Mouse (Mus musculus) forebrain, embryonic 13.5 days (tissue): Measurements from ENCODE around the gene Fez1. TPM values are rescaled to one million over a fixed set of nuclear protein-coding genes. Genes with fewer than 3 reads are reported as not detected.

Experiments used
- ATAC-seq: fragments of 200-750 bp; cut with Nextera tagmentation; 2 replicates; pipeline ENCODE4 v1.8.0; 2017
- H3K27ac ChIP-seq: fragments of 300-500 bp; sonication (generic); 2 replicates; pipeline ENCODE4 v1.5.1; 2015; ENCODE audit warnings: inconsistent platforms, mild to moderate bottlenecking, moderate library complexity
- H3K27me3 ChIP-seq: fragments of 300-500 bp; sonication (generic); 2 replicates; pipeline ENCODE4 v1.6.1; 2015; ENCODE audit warnings: mild to moderate bottlenecking, inconsistent platforms
- H3K36me3 ChIP-seq: fragments of 300-500 bp; sonication (generic); 2 replicates; pipeline ENCODE4 v1.6.1; 2015; ENCODE audit warnings: mild to moderate bottlenecking, inconsistent platforms; ENCODE audit not compliant: poor library complexity, severe bottlenecking
- H3K4me1 ChIP-seq: fragments of 300-500 bp; sonication (generic); 2 replicates; pipeline ENCODE4 v1.6.1; 2015; ENCODE audit warnings: inconsistent platforms
- H3K4me2 ChIP-seq: fragments of 300-500 bp; sonication (generic); 2 replicates; pipeline ENCODE4 v1.6.1; 2015; ENCODE audit warnings: inconsistent platforms, mild to moderate bottlenecking, moderate library complexity
- H3K4me3 ChIP-seq: fragments of 300-500 bp; sonication (generic); 2 replicates; pipeline ENCODE4 v1.5.1; 2015; ENCODE audit warnings: mild to moderate bottlenecking, inconsistent platforms
- H3K9ac ChIP-seq: fragments of 300-500 bp; sonication (generic); 2 replicates; pipeline ENCODE4 v1.6.1; 2015; ENCODE audit warnings: mild to moderate bottlenecking, inconsistent platforms
- H3K9me3 ChIP-seq: fragments of 300-500 bp; sonication (generic); replicated peaks from 2 replicates; pipeline ENCODE4 v1.6.1; 2016; ENCODE audit warnings: inconsistent platforms
- WGBS: fragments of 180-500 bp; shearing (Covaris S2); methylation state at CpG from one replicate; pipeline ENCODE4 v1.1.7; 2015; 5-methylcytosine and 5-hydroxymethylcytosine counted together
- polyA plus RNA-seq: library from polyadenylated mRNA; unstranded; fragments of >200 nt; fragmentation: Nextera tagmentation; extraction: Ambion mirVana; gene quantifications from 2 replicates; pipeline ENCODE4 v1.2.1, GENCODE M21; 2015

The Fez1 gene
- polyA plus RNA-seq, 1 experiment from 2014 or later, result 601 TPM

- WGBS, result 93% methylated on average over 5 of the region's 5 CpGs
- Histone ChIP-seq H3K4me1 (peaks cover 3% of the 10 kb centered on the region), H3K4me2 (no peak overlapping the region), H3K4me3 (no peak overlapping the region), H3K27ac (no peak overlapping the region), H3K27me3 (no peaks in the 10 kb centered on the region), H3K9me3 (no peaks in the 10 kb centered on the region), H3K36me3 (peaks cover 96% of the 10 kb centered on the region), H3K9ac (no peak overlapping the region)
- no peak for ATAC-seq
These were observed 54.6 kb downstream of the Fez1 start for GRCm38 (mm10) chr9:36876313-36876712.

GRCm38 (mm10) chr9:36876787-36877186 lies 55.1 kb downstream of the Fez1 start:
- H3K27me3 ChIP-seq, result no peaks in the 10 kb centered on the region
- peaks cover 91% of the 10 kb centered on the region for H3K36me3 ChIP-seq
- no peak overlapping the region for H3K27ac ChIP-seq
- H3K9ac ChIP-seq, result no peak overlapping the region
- no peak overlapping the region for H3K4me2 ChIP-seq
- no peak overlapping the region for H3K4me3 ChIP-seq
- no peaks in the 10 kb centered on the region for H3K9me3 ChIP-seq
- peaks cover 8% of the 10 kb centered on the region for H3K4me1 ChIP-seq
- ATAC-seq, result no peak

- ATAC-seq, result peak; percentile 44
- no peak overlapping the region for H3K9ac ChIP-seq
- peak overlapping the region; percentile 24; the same call in 1 of the 2 replicates for H3K4me2 ChIP-seq
- no peaks in the 10 kb centered on the region for H3K9me3 ChIP-seq
- H3K27me3 ChIP-seq, result no peaks in the 10 kb centered on the region
- H3K4me1 ChIP-seq, result peaks cover 20% of the 10 kb centered on the region
- WGBS, result 53% methylated on average over 5 of the region's 5 CpGs
- peak overlapping the region; percentile 83 for H3K27ac ChIP-seq
- H3K4me3 ChIP-seq, result no peak overlapping the region
- peaks cover 43% of the 10 kb centered on the region for H3K36me3 ChIP-seq
These were observed 60.0 kb downstream of the Fez1 start for GRCm38 (mm10) chr9:36881615-36882014.

GRCm38 (mm10) chr9:36882034-36882745 lies 60.5 kb downstream of the Fez1 start:
- peaks cover 37% of the 10 kb centered on the region for H3K36me3 ChIP-seq
- H3K9me3 ChIP-seq, result no peaks in the 10 kb centered on the region
- no peaks in the 10 kb centered on the region for H3K27me3 ChIP-seq
- 33% methylated on average over 8 of the region's 8 CpGs for WGBS
- peaks cover 20% of the 10 kb centered on the region for H3K4me1 ChIP-seq
- ATAC-seq, result peak; percentile 93
- peak overlapping the region; percentile 21; the same call in 1 of the 2 replicates for H3K9ac ChIP-seq
- no peak overlapping the region for H3K4me3 ChIP-seq
- peak overlapping the region; percentile 83 for H3K27ac ChIP-seq
- no peak overlapping the region for H3K4me2 ChIP-seq

- H3K4me2 ChIP-seq, result no peak overlapping the region
- ATAC-seq, result no peak
- H3K9ac ChIP-seq, result no peak overlapping the region
- H3K36me3 ChIP-seq, result peaks cover 23% of the 10 kb centered on the region
- 59% methylated on average over 3 of the region's 3 CpGs for WGBS
- H3K4me1 ChIP-seq, result peaks cover 20% of the 10 kb centered on the region
- H3K27me3 ChIP-seq, result no peaks in the 10 kb centered on the region
- no peaks in the 10 kb centered on the region for H3K9me3 ChIP-seq
- no peak overlapping the region for H3K4me3 ChIP-seq
- 0 out of 2 replicates have a peak overlapping the region, but pooled peaks have one; percentile 16 for H3K27ac ChIP-seq
These were observed 61.9 kb downstream of the Fez1 start for GRCm38 (mm10) chr9:36883569-36883968.

GRCm38 (mm10) chr9:36885237-36885636 lies 63.6 kb downstream of the Fez1 start:
- Histone ChIP-seq H3K36me3 (peaks cover 7% of the 10 kb centered on the region), H3K27ac (no peak overlapping the region), H3K4me3 (no peak overlapping the region), H3K4me2 (no peak overlapping the region), H3K9ac (no peak overlapping the region), H3K27me3 (no peaks in the 10 kb centered on the region), H3K4me1 (peaks cover 20% of the 10 kb centered on the region), H3K9me3 (no peaks in the 10 kb centered on the region)
- WGBS, result 60% methylated on average over 3 of the region's 3 CpGs
- ATAC-seq, result no peak

GRCm38 (mm10) chr9:36890552-36890951 lies 68.9 kb downstream of the Fez1 start:
- no peak; the same call in 1 of the 2 replicates for ATAC-seq
- Histone ChIP-seq H3K4me1 (no peaks in the 10 kb centered on the region), H3K4me3 (no peak overlapping the region), H3K36me3 (peaks cover 19% of the 10 kb centered on the region), H3K9ac (no peak overlapping the region), H3K27ac (no peak overlapping the region), H3K27me3 (no peaks in the 10 kb centered on the region), H3K9me3 (no peaks in the 10 kb centered on the region), H3K4me2 (no peak overlapping the region)
- WGBS, result 28% methylated on average over 4 of the region's 4 CpGs

GRCm38 (mm10) chr9:36893413-36893990 lies 71.8 kb downstream of the Fez1 start:
- Histone ChIP-seq H3K4me2 (no peak overlapping the region), H3K27ac (no peak overlapping the region), H3K36me3 (peaks cover 19% of the 10 kb centered on the region), H3K27me3 (no peaks in the 10 kb centered on the region), H3K4me3 (no peak overlapping the region), H3K9ac (no peak overlapping the region), H3K9me3 (no peaks in the 10 kb centered on the region), H3K4me1 (no peaks in the 10 kb centered on the region)
- ATAC-seq, result no peak
- WGBS, result 84% methylated on average over 6 of the region's 6 CpGs

GRCm38 (mm10) chr9:36894242-36894641 lies 72.6 kb downstream of the Fez1 start:
- Histone ChIP-seq H3K9me3 (no peaks in the 10 kb centered on the region), H3K4me2 (no peak overlapping the region), H3K27ac (no peak overlapping the region), H3K4me3 (no peak overlapping the region), H3K27me3 (no peaks in the 10 kb centered on the region), H3K36me3 (peaks cover 19% of the 10 kb centered on the region), H3K9ac (no peak overlapping the region), H3K4me1 (no peaks in the 10 kb centered on the region)
- ATAC-seq, result no peak
- 92% methylated on average over 7 of the region's 7 CpGs for WGBS

- H3K27me3 ChIP-seq, result no peaks in the 10 kb centered on the region
- no peaks in the 10 kb centered on the region for H3K9me3 ChIP-seq
- H3K36me3 ChIP-seq, result peaks cover 19% of the 10 kb centered on the region
- H3K4me1 ChIP-seq, result no peaks in the 10 kb centered on the region
- H3K9ac ChIP-seq, result peak overlapping the region; percentile 23; the same call in 1 of the 2 replicates
- no peak overlapping the region for H3K27ac ChIP-seq
- peak; percentile 86 for ATAC-seq
- H3K4me2 ChIP-seq, result no peak overlapping the region
- WGBS, result 76% methylated on average over 8 of the region's 8 CpGs
- H3K4me3 ChIP-seq, result no peak overlapping the region
These were observed 73.5 kb downstream of the Fez1 start for GRCm38 (mm10) chr9:36895009-36895693.

GRCm38 (mm10) chr9:36898560-36898959 lies 76.9 kb downstream of the Fez1 start:
- ATAC-seq, result no peak
- Histone ChIP-seq H3K4me3 (no peak overlapping the region), H3K36me3 (peaks cover 12% of the 10 kb centered on the region), H3K4me2 (no peak overlapping the region), H3K27me3 (no peaks in the 10 kb centered on the region), H3K27ac (no peak overlapping the region), H3K9me3 (no peaks in the 10 kb centered on the region), H3K9ac (no peak overlapping the region), H3K4me1 (no peaks in the 10 kb centered on the region)
- WGBS, result 98% methylated on average over 3 of the region's 3 CpGs

GRCm38 (mm10) chr9:36900464-36900863 lies 78.8 kb downstream of the Fez1 start:
- 90% methylated on average over 4 of the region's 4 CpGs for WGBS
- H3K9me3 ChIP-seq, result no peaks in the 10 kb centered on the region
- no peak overlapping the region for H3K27ac ChIP-seq
- H3K4me2 ChIP-seq, result no peak overlapping the region
- ATAC-seq, result no peak
- H3K27me3 ChIP-seq, result no peaks in the 10 kb centered on the region
- no peak overlapping the region for H3K9ac ChIP-seq
- no peak overlapping the region for H3K4me3 ChIP-seq
- peaks cover 1% of the 10 kb centered on the region for H3K4me1 ChIP-seq
- H3K36me3 ChIP-seq, result peaks cover 12% of the 10 kb centered on the region
